Mouse (Mus musculus) urinary bladder, adult 2 months (tissue): ENCODE measurements around the gene Mettl7a3. TPM values are rescaled to one million over a fixed set of nuclear protein-coding genes. Genes with fewer than 3 reads are reported as not detected.

ENCODE experiments used
- DNase-seq: peaks from one replicate; pipeline ENCODE4 v3.0.0; 2022; ENCODE audit warnings: low spot score
- polyA plus RNA-seq: library from polyadenylated mRNA; depleted of rRNA; stranded (reverse); fragments of >200 nt; gene quantifications from 2 replicates; pipeline ENCODE4 v1.2.3, GENCODE M21; 2012; rRNA removed

Gene Mettl7a3
- polyA plus RNA-seq, 1 experiment, result 0.12 TPM

DNA sequence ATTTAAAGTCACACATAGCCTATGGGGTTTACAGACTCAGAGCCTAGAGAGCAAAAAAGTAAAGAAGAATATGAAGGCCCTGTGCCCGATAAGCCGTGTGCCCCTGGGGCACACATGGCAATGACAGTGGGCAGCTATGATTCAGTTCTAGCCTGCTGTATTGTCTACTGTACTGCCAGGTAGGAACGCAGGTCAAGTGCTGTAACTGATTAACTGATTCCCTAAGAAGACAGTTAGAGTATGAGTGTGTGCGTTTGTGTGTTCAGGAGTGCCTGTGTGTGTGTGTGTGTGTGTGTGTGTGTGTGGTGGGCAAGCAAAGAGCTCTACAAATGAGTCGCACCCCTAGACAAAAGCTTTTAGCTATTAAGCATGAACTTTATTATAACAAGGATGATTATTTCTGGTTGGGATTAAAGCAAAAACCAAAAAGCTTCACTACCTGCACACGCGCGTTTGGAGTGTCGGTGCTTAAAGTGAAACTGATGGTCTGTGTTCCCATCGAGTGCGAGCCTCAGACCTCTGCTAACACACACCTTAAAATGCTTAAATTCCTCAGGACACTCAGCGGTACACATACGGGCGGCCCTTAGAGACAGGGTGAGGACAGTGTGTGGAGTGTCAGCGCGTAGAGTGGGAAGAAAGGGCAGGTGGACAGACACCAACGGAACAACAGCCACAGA, 53.0 kb downstream of the Mettl7a3 start:
- no peak for DNase-seq

GRCm38 (mm10) chr15:100388224-100388835, 53.6 kb downstream of the Mettl7a3 start:
- no peak for DNase-seq

DNA sequence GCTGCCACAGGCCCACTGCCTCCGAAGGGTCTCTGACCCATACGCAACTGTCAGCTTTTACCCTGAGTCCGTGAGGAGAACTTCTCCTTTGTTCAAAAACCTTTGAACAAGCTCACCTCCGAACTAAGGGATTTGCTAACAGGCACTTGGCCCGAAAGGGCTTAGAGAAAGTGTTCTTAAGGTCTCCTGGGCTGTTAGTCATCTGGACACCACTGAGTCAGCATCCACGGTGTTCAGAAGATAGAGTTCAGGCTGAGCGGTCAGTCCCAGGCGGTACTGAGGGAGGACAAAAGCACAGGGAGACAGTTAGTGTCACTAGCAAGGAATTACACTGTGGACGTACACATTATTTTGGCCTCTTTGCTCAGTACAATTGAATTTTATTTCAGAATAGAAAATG, 54.2 kb downstream of the Mettl7a3 start:
- no peak for DNase-seq

Other genes starting within 250 kb of the Mettl7a3 start
- 34.3 and 35.9 TPM in 2 replicates for gene Atf1, start 107.1 kb upstream of the Mettl7a3 start, polyA plus RNA-seq
- gene Tmprss12, start 54.1 kb upstream of the Mettl7a3 start, polyA plus RNA-seq, result not detected in 2 replicates
- gene Mettl7a1, start 30.8 kb upstream of the Mettl7a3 start, polyA plus RNA-seq, result 101 and 106 TPM in 2 replicates
- not detected in 2 replicates for gene Methig1, start 18.2 kb downstream of the Mettl7a3 start, polyA plus RNA-seq
- 0.04 TPM in 1 of 2 replicates, not detected in the other for gene Mettl7a2, start 18.3 kb downstream of the Mettl7a3 start, polyA plus RNA-seq
- gene Higd1c, start 29.6 kb downstream of the Mettl7a3 start, polyA plus RNA-seq, result not detected in 2 replicates
- gene Gm5475, start 87.2 kb downstream of the Mettl7a3 start, polyA plus RNA-seq, result not detected in 2 replicates
- gene Slc11a2, start 90.1 kb downstream of the Mettl7a3 start, polyA plus RNA-seq, result 19.3 and 21.5 TPM in 2 replicates
- 46.8 and 50.4 TPM in 2 replicates for gene Letmd1, start 134.1 kb downstream of the Mettl7a3 start, polyA plus RNA-seq
- gene Csrnp2, start 160.6 kb downstream of the Mettl7a3 start, polyA plus RNA-seq, result 3.2 and 3.8 TPM in 2 replicates
- 14.4 and 15.4 TPM in 2 replicates for gene Tfcp2, start 217.1 kb downstream of the Mettl7a3 start, polyA plus RNA-seq